Mouse (Mus musculus): ENCODE data around the gene Slc17a4.

- TF ChIP-seq CTCF (IDR thresholded peaks at IDR 0.05; ENCODE audit: control insufficient read depth, insufficient read depth, insufficient replicate concordance, low read depth, low read length) (no peak), POLR2A (IDR thresholded peaks at IDR 0.05; ENCODE audit: control insufficient read depth, low read depth, low read length) (no peak)
Measured at GRCm38 (mm10) chr13:23873141-23873540, 41.7 kb downstream of the Slc17a4 start.

All from testis, adult 2 months (tissue).